8 mouse cellular contexts compared by ENCODE assay signal in genomic region chr2:11502901-11503431, GRCm38 (mm10). TPM values are rescaled to one million over a fixed set of nuclear protein-coding genes. Genes with fewer than 3 reads are reported as not detected.
A peak's percentile ranks its signal among the peaks of the same experiment; 100 is the strongest.
DNase-seq lines count a peak whose midpoint lies in the region; ATAC-seq and TF ChIP-seq lines count a peak whose summit lies in the region.

No protein-coding gene starts in this region.

- no peaks in the 10 kb centered on the region for H3K9me3 ChIP-seq in neural tube, embryonic 15.5 days (replicated peaks)

- peak; percentile 90; the same call in 1 of the 2 replicates for TF ChIP-seq POLR2A in lung, adult 2 months (IDR thresholded peaks at IDR 0.05; ENCODE audit: borderline replicate concordance, extremely low read depth, low read depth, low read length)

- H3K4me1 ChIP-seq in lung, adult 2 months (ENCODE audit: control insufficient read depth, insufficient read depth, low read length): peaks cover 2% of the 10 kb centered on the region
- H3K4me1 ChIP-seq in neural tube, embryonic 15.5 days: peaks cover 44% of the 10 kb centered on the region

- peak; percentile 70 to 74 for DNase-seq in cerebellum, adult 18-20 months
- peak; percentile 59 for DNase-seq in forelimb bud, embryonic 11.5 days (ENCODE audit: low read depth, low spot score)
- peak; percentile 70 for DNase-seq in heart, postnatal 4 days
- DNase-seq in layer of hippocampus, adult 8-10 months (ENCODE audit: low spot score in 2 of 2): peak; percentile 77 to 85
- DNase-seq in lung, adult 2 months: peak; percentile 61
- peak; percentile 24 for DNase-seq in testis, postnatal 14 days (ENCODE audit: low spot score)

- H3K4me2 ChIP-seq in neural tube, embryonic 15.5 days: peak overlapping the region; percentile 96

- ATAC-seq in CD4-positive, CD25-positive, alpha-beta regulatory T cell, adult 4 months: peak; percentile 85
- peak; percentile 77 for ATAC-seq in neural tube, embryonic 15.5 days (ENCODE audit: low FRiP score)

- H3K36me3 ChIP-seq in neural tube, embryonic 15.5 days: no peaks in the 10 kb centered on the region

- H3K4me3 ChIP-seq in lung, adult 2 months (replicated peaks; ENCODE audit: extremely low read depth, low read depth, low read length): peak overlapping the region; percentile 79
- peak overlapping the region; percentile 71 for H3K4me3 ChIP-seq in neural tube, embryonic 15.5 days (replicated peaks)

- peak overlapping the region; percentile 74 for H3K9ac ChIP-seq in neural tube, embryonic 15.5 days (replicated peaks)

- no peak for TF ChIP-seq CTCF in lung, adult 2 months (IDR thresholded peaks at IDR 0.05; ENCODE audit: insufficient read depth, low read length)

- under 1% methylated on average over 39 of the region's 39 CpGs for WGBS in lung, adult 2 months
- 0% methylated on average over 37 of the region's 39 CpGs for WGBS in neural tube, embryonic 15.5 days

- H3K27ac ChIP-seq in neural tube, embryonic 15.5 days (replicated peaks): peak overlapping the region; percentile 95

- H3K27me3 ChIP-seq in neural tube, embryonic 15.5 days (replicated peaks): no peaks in the 10 kb centered on the region; the same call in 1 of the 2 replicates

RNA-seq across cellular contexts. Expression of gene Pfkfb3, which starts 50.9 kb away (rescaled TPM):
- polyA plus RNA-seq in CD4-positive, CD25-positive, alpha-beta regulatory T cell, adult 4 months (2017; shearing (Covaris generic)): 10 to 100 TPM; 17.6 to 22.7 TPM
- 10 to 100 TPM; 11.8 to 12.7 TPM for total RNA-seq in heart, postnatal 4 days (2021)
- total RNA-seq in layer of hippocampus, adult 8-10 months (2022): 10 to 100 TPM; 42.5 to 50.7 (median 45.4) TPM
- 40.2 and 44.4 TPM in 2 replicates for polyA plus RNA-seq in lung, adult 2 months (2012; rRNA removed)
- polyA plus RNA-seq in neural tube, embryonic 15.5 days (2015; fragmentation: Nextera tagmentation; extraction: Ambion mirVana): 26.5 and 29.8 TPM in 2 replicates

Comparison
In these comparisons a context has a peak if more than half of its experiments do, and no peak if none do; other contexts are left out.
1. Peak in every context shown above with its lines: DNase-seq, ATAC-seq, H3K4me3 ChIP-seq and H3K27ac ChIP-seq.
2. DNase-seq: peak in every context shown above with its lines; median percentile 81 in layer of hippocampus, adult 8-10 months; 72 in cerebellum, adult 18-20 months; 70 in heart, postnatal 4 days; 61 in lung, adult 2 months; 59 in forelimb bud, embryonic 11.5 days; 24 in testis, postnatal 14 days.